Mouse (Mus musculus) right cerebral cortex, postnatal 4 days (tissue): ENCODE results near the gene Il27ra.

Source experiments
- DNase-seq: peaks from one replicate; pipeline ENCODE4 v3.0.0-alpha.2; 2022

The Il27ra gene

GRCm38 (mm10) chr8:84042066-84042947, at the start of gene Il27ra:
TSS of gene Il27ra (minus strand) at chr8:84042589.
- DNase-seq: peak; percentile 47

DNA sequence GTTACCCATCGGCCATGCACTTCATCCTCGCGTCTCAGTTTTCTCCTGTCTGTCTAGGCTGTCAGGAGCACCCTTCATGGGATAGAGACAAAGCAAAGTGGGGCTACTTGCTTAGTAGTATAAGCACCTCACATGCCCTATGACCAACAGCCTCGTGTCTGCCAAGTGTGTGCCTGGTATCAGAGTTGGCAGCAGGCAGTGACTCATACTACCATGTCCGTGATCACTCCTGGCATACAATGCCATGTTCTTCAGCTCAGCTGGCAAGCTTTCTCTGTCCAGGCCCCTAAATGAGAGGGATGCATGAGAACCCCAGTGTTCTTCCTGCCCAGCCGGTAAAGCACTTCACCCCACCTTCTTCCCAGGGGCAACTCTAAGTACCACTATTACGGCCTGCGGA, 48.2 kb upstream of the Il27ra start:
- DNase-seq: no peak

DNA sequence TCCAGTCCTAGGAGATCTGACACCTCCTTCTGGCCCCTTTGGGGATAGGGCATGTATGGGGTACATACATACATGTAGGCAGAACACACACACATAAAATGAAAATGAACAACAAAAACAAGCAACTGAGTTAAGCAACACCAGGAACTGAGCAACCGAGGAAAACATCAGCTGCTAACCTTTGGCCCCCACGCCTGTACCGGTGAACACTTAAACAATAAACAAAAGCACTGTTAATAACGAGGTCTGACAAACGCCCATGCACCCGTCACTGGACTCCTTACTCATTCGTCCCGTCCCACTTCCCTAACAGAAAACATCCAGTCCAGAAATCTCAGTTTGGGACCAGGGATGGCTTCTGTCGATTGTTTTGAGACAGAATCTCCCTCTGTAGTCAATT, 46.9 kb upstream of the Il27ra start:
- DNase-seq: no peak

DNA sequence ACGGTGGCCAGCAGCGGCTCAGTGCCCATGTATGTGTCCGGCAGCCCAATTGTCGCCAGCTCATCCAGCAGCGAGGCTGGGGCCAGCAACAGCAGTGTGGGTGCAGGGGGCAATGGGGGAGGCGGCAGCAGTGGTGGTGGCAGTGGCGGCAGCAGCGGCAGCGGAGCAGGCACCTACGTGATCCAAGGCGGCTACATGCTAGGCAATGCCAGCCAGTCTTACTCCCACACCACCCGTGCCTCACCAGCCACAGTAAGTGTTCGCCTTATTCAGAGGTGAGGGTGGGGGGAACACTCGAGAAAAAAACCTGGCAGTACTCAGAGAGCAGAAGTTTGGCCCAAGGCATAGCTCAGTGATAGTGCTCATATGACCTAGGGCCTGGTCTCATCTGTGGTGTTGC, 45.4 kb upstream of the Il27ra start:
- no peak for DNase-seq

DNA sequence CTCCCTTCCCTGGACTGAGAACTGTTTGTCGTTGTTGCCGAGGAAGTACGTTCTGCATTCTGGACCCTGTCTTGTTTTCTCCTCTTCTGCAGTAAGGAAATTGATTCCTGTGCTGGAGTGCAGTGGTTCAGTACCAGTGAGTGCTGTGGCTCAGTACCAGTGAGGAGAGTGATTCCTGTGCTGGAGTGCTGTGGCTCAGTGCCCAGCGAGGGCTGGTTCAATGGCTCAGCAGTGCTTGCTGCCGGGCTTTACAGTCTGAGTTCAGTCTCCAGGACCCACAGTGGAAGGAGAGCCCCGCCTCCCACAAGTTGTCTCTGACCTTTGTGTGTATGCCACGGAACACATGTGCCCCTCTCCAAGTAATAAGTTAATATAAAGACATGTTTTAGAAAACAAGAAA, 44.8 kb upstream of the Il27ra start:
- DNase-seq: no peak

DNA sequence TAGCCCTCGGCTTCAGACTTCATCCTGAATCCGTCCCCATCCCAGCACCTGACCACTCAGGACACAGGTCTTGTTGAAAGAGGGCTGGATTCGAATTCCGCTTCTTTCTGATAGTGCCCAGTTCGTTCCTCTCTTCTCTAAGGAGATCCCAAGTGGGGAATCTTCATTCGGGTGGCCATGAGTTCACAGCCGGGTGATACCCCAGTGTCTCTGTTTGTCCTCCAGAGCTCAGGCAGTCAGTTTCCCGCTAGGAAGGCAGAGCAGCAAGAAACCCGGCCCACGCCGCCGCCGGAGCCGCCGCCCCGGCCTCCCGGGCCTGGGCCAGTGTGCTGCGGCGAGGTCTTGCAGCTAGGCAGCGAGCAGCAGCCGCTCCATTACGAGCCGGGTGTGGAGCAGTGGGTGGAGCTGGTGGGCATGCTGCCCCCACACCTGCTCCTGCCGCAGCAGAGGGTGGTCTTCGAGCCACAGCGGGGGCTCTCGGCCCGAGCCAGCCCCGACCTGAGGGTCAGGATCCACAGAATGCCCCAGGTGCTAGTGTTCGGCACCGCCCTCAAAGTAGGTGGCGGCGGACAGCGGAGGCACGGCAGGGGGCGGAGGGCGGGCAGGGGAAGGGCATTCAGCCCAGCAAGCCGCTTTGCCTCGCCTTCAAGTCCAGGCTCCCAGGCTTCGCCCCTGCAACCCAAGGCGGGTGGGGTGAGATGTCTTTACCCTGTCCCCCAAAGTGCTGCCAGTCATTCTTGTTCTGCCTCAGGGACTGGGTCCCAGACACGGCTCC, 42.1 kb upstream of the Il27ra start:
- DNase-seq: no peak

GRCm38 (mm10) chr8:84083829-84084241, 41.4 kb upstream of the Il27ra start:
- DNase-seq: no peak

GRCm38 (mm10) chr8:84079206-84079605, 36.8 kb upstream of the Il27ra start:
- no peak for DNase-seq

DNA sequence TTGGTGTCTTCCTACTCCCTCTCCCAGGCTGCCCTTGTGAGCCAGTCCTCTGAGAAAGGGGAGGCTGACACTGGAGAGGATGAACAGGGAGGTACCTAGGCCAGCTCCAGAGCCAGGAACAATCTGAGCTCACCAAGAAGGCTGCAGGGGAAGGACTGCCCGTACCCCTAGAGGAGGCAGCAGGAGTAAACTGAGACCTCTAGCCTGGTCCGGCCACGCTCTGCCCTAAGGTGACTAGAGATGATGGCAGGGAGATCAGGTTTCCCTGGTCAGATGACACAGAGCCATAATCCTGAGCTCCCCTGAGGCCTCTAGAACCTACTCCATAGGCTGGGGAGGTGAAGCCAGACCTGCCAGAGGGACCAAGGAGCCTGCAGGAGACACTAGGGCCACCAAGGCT, 34.5 kb upstream of the Il27ra start:
- DNase-seq: no peak

DNA sequence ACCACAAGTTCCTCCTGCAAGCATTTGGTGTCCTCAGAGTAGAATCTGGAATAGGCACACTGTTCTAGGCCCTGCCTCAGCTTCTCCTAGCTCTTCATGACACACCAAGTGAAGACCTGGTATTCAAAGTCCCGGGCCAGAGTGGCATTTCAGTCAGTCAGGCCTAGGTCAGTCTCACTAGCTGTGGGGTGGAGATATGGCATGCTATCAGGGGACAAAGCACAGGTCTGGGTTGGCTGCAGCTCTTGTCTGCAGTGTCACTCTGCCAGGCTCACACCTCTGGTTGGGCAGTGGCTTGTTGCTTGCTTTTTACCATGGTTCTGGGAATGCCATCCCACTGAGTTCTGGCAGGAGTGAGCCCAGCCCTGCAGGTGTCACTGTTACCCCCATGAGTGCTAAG, 34.0 kb upstream of the Il27ra start:
- DNase-seq: no peak

DNA sequence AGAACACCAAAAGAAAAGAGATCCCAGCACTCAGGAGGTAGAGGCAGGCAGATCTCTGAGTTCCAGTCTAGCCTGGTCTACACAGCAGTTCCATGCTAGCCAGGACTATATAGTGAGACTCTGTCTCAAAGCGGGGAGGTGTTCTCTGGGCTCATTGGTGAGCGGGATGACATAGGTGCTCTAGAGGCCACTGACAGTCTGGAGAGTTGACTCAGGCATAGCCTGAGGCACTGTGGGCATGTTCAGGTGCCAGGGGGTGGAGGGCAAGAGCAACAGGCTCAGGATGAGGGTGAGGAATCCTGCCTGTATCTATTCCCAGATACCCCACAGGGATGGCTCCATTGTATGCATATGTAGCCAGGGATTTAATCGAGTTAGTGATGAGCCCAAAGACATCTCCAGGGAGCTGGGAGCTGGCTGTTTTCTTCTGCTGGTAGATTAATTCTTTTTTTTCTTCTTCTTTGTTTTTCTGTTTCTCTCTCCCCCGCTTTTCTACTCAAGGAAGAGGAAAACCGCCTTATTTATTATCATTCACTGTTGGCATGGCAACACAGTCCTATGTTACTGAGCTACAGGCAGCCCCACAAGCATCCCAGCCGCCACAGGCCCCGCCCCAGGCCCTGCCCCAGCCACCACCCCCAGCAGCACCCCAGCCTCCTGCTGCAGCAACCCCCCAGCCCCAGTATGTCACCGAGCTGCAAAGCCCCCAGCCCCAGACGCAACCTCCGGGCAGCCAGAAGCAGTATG, 31.0 kb upstream of the Il27ra start:
- no peak for DNase-seq

- no peak for DNase-seq
Observed at GRCm38 (mm10) chr8:84072321-84072720, 29.9 kb upstream of the Il27ra start.

DNA sequence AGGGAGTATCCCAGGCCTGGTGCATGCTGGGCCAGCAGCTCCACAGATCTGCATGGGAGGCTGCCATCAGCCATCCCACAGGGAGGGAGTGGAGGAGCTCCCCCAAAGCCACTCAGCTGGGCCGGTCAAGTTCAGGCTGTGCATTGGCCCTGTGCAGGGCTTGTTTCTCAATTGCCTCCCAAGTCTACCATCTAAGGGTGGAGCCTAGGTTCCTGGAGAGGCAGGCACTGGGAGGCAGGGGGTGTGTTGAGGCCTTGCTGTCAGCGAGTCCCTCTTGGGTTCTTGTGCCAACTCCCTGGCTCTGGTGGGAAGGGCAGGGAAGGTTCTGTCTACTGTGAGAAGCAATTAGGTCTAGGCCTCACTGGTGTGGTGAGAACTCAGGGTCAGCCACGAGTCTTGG, 29.5 kb upstream of the Il27ra start:
- DNase-seq: no peak

DNA sequence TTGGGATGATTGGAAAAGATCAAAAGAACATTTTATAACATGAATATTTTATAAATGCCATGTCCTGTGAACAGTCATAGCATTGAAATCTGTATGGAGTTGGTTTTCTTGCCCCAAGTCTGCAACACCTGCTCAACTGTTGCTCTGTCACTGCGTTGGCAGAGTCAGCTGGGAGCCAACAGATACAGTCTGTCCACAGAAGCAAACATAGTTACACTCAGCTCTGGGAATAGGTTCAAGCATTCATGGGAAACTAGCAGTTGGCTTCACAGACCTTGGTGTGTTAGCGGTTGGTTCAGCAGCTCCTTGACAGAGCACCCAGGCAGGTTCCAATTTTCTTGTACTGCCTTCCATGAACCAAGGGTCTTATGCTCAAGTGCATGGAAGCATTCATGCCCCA, 28.3 kb upstream of the Il27ra start:
- no peak for DNase-seq

- no peak for DNase-seq
Observed at GRCm38 (mm10) chr8:84070241-84070640, 27.9 kb upstream of the Il27ra start.

DNA sequence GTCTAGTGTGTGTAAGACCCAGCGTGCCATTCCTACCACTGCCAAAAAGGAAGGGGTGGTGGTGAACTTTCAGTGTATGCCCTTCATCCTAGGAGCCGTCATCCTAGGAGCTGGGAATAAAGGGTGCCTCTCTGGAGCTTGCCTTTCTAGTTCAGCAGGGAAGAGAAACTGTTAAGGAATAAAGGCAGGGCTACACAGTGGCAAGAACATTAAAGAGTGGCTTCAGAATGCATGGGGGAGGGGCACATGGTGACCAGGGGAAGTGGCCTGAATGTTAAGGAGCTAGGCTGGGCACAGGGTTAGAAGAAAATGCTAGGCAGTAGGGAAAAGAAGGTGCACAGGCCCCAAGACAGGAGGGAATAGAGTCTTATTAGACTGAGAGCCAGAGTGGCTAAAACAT, 27.4 kb upstream of the Il27ra start:
- DNase-seq: no peak

DNA sequence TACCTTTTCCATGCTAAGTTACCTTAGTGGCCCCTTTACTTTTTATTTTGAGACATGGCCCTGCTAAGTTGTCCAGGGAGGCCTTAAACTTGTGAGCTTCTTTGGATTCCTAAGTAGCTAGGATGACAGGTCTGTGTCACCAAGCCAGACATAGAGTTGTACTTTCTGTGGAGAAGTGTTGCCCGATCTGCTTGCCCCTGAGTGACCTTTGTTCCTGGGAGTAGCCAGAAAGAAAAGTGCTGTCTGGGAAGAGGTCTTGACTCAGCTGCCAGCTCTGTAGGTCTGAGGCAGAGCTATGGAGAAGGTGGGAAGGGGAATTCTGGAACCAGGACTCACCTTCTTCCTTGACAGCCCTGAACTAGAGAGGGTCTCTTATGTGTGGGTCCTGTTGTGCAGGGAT, 26.8 kb upstream of the Il27ra start:
- DNase-seq: no peak

- no peak for DNase-seq
Observed at GRCm38 (mm10) chr8:84068316-84069035, 26.1 kb upstream of the Il27ra start.

DNA sequence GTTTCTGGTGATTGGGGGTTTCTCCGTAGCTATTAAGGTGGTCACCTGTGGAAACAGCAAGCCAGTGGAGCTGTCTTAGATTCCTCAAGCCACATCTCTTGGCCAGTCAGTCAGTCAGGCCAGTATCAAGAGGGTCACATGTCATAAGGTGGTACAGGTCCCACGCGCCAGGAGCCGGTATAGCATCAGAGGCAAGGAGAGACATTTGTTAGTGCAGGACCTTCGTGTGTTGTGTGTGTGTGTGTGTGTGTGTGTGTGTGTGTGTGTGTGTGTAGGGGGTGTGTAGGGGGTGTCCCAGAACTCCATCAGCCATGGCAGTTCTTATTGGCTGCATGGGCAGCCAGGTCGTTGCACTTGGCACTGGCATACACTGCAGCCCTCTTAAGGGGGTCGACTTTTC, 25.5 kb upstream of the Il27ra start:
- no peak for DNase-seq

DNA sequence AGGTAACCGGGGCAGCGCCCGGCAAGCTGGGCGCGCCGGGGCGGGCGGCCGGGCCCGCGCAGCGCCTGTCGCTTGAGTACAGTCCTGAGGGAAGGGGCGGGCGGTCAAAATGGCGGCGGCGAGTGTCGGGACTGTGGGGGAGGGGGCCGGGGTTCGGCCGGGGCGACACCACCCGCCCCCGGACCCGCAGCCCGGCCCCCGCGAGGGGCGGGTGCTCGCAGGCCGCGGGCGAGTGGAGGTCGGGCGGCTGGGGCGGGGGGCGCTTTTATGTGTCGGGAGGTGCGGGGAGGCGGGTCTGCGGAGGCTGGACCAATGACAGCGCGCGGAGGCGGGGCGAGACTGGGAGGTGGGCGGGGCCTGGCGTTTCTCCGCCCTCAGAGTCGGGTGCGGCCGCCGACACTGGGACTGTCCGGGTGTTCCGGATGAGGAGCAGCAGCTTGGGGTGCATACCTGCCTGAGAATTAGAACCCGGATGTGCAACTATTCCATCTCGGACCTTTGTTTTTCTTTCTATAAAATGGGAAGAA, 24.7 kb upstream of the Il27ra start:
- DNase-seq: peak; percentile 97

- peak; percentile 98 for DNase-seq
Observed at GRCm38 (mm10) chr8:84066291-84066930, 24.0 kb upstream of the Il27ra start, which contains the start of gene Rfx1. TSS of gene Rfx1 (plus strand) at chr8:84066834.
